Comparison of ENCODE assay signal across 14 mouse cellular contexts in genomic region chr5:105704573-105704972, GRCm38 (mm10). TPM values are rescaled to one million over a fixed set of nuclear protein-coding genes. Genes with fewer than 3 reads are reported as not detected.
DNase-seq lines count a peak whose midpoint lies in the region; ATAC-seq and TF ChIP-seq lines count a peak whose summit lies in the region.
"Had no signal": no experiment of that assay in that cellular context is flagged by ENCODE, and none has a peak within 500 bp of the region (broad histone marks: within the 10 kb centered on the region; RNA-seq: fewer than 3 reads in every experiment).

No protein-coding gene starts in this region.

- no peak overlapping the region for H3K4me3 ChIP-seq in kidney, embryonic 15.5 days (replicated peaks)
- no peak overlapping the region for H3K4me3 ChIP-seq in left cerebral cortex, adult 2 months
- H3K4me3 ChIP-seq: erythroblast, embryonic 14.5 days; heart, embryonic 15.5 days; limb, embryonic 15.5 days; stomach, embryonic 15.5 days had no signal

- peak; percentile 27 for DNase-seq in gastrocnemius, adult 18-20 months (ENCODE audit: low spot score)
- no peak for DNase-seq in gastrocnemius, postnatal 4 days (ENCODE audit: low spot score in 2 of 2)
- DNase-seq in kidney, adult 9 months: no peak
- DNase-seq in brain, adult 2 months (ENCODE audit: low read depth, low spot score): peak; percentile 51
- peak; percentile 61 for DNase-seq in heart, postnatal 4 days
- DNase-seq in left cerebral cortex, adult 2 months (ENCODE audit: extremely low spot score in 1 of 2, low spot score in 2 of 2): no peak
- no peak for DNase-seq in spleen, adult 12 weeks (ENCODE audit: low spot score)
- DNase-seq: cerebellum, postnatal 14 days; layer of hippocampus, adult 9-11 months had no signal

- WGBS in kidney, embryonic 15.5 days: 31% methylated on average over 9 of the region's 9 CpGs

- no peak overlapping the region for H3K4me2 ChIP-seq in kidney, embryonic 15.5 days
- H3K4me2 ChIP-seq: heart, embryonic 15.5 days; limb, embryonic 15.5 days had no signal

- peaks cover 7% of the 10 kb centered on the region; the same call in 1 of the 2 replicates for H3K36me3 ChIP-seq in kidney, embryonic 15.5 days
- H3K36me3 ChIP-seq: heart, embryonic 15.5 days; limb, embryonic 15.5 days; stomach, embryonic 15.5 days had no signal

- TF ChIP-seq CTCF in left cerebral cortex, adult 2 months (IDR thresholded peaks at IDR 0.05): no peak

- H3K27me3 ChIP-seq in kidney, embryonic 15.5 days: no peaks in the 10 kb centered on the region
- H3K27me3 ChIP-seq: heart, embryonic 15.5 days; limb, embryonic 15.5 days; stomach, embryonic 15.5 days had no signal

- no peak for ATAC-seq in kidney, embryonic 15.5 days (replicated peaks; ENCODE audit: low FRiP score)

- H3K9me3 ChIP-seq in kidney, embryonic 15.5 days (replicated peaks): no peaks in the 10 kb centered on the region
- H3K9me3 ChIP-seq: heart, embryonic 15.5 days; limb, embryonic 15.5 days; stomach, embryonic 15.5 days had no signal

- peaks cover 54% of the 10 kb centered on the region for H3K4me1 ChIP-seq in kidney, embryonic 15.5 days

- intact Hi-C loops in left cerebral cortex, adult 2 months (cut with DNase I): no loop called here

- H3K27ac ChIP-seq in kidney, embryonic 15.5 days: 0 out of 2 replicates have a peak overlapping the region, but pooled peaks have one; percentile 23
- no peak overlapping the region for H3K27ac ChIP-seq in left cerebral cortex, adult 2 months
- H3K27ac ChIP-seq: heart, embryonic 15.5 days; limb, embryonic 15.5 days; stomach, embryonic 15.5 days had no signal

- H3K9ac ChIP-seq in kidney, embryonic 15.5 days: no peak overlapping the region
- H3K9ac ChIP-seq: heart, embryonic 15.5 days; limb, embryonic 15.5 days; stomach, embryonic 15.5 days had no signal

RNA-seq across cellular contexts. Expression of gene Lrrc8d, which starts 4.8 kb away (rescaled TPM):
- 1 to 10 TPM; 3.3 to 5.0 TPM for total RNA-seq in gastrocnemius, adult 18-20 months (2021)
- total RNA-seq in gastrocnemius, postnatal 4 days (2021): 10 to 100 TPM; 13.8 to 19.2 TPM
- 30.0 and 32.2 TPM in 2 replicates for polyA plus RNA-seq in kidney, embryonic 15.5 days (2015; fragmentation: Nextera tagmentation; extraction: Ambion mirVana)
- total RNA-seq in heart, postnatal 4 days (2021): 10 to 100 TPM; 21.2 to 23.6 TPM
- total RNA-seq in left cerebral cortex, adult 2 months (2021): 10 to 100 TPM; 35.6 to 39.0 TPM

Comparison
In these comparisons a context has a peak if more than half of its experiments do, and no peak if none do; other contexts are left out.
1. DNase-seq: peak in gastrocnemius, adult 18-20 months (single experiment), brain, adult 2 months (single experiment) and heart, postnatal 4 days (single experiment); none in gastrocnemius, postnatal 4 days (0 of 2), kidney, adult 9 months (single experiment), left cerebral cortex, adult 2 months (0 of 2) and spleen, adult 12 weeks (single experiment).